ENCODE assay signal across 10 mouse cellular contexts in the genomic region with DNA sequence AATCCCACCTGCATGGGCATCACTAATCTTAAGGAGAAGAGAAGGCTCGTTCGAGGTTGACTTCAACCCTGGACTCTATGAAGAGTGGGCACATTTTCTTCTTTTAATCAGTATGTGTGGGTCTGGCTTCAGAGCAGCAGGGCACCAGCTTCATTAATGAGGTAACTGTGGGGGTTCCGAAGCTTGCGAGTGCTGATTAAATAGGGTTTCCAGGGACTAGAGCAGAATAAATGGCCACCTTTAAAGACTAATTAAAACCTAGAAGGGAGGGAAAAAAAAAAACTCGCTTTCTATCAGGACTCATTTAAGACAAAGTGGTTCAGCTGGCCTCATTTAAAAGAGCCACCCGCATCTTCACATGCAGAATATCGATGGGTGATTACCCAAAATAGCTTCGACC. TPM values are rescaled to one million over a fixed set of nuclear protein-coding genes. Genes with fewer than 3 reads are reported as not detected.
DNase-seq lines count a peak whose midpoint lies in the region; ATAC-seq lines count a peak whose summit lies in the region.
"Had no signal": no experiment of that assay in that cellular context is flagged by ENCODE, and none has a peak within 500 bp of the region (broad histone marks: within the 10 kb centered on the region; RNA-seq: fewer than 3 reads in every experiment).

No protein-coding gene starts in this region.

- H3K36me3 ChIP-seq in heart, embryonic 16.5 days (ENCODE audit: control insufficient read depth, insufficient read depth): peaks cover 15% of the 10 kb centered on the region
- H3K36me3 ChIP-seq in neural tube, embryonic 13.5 days: no peaks in the 10 kb centered on the region
- no peaks in the 10 kb centered on the region for H3K36me3 ChIP-seq in hindbrain, embryonic 15.5 days
- H3K36me3 ChIP-seq: kidney, embryonic 15.5 days had no signal

- H3K27me3 ChIP-seq in heart, embryonic 16.5 days (ENCODE audit: control insufficient read depth, insufficient read depth, low read length): no peaks in the 10 kb centered on the region
- H3K27me3 ChIP-seq in neural tube, embryonic 13.5 days: peaks cover 8% of the 10 kb centered on the region; the same call in 1 of the 2 replicates
- H3K27me3 ChIP-seq in hindbrain, embryonic 15.5 days: no peaks in the 10 kb centered on the region

- no peak overlapping the region for H3K4me3 ChIP-seq in heart, embryonic 16.5 days (ENCODE audit: low read length)
- no peak overlapping the region for H3K4me3 ChIP-seq in neural tube, embryonic 13.5 days
- H3K4me3 ChIP-seq in hindbrain, embryonic 15.5 days: no peak overlapping the region
- H3K4me3 ChIP-seq: kidney, embryonic 15.5 days had no signal

- no peak overlapping the region for H3K4me2 ChIP-seq in heart, embryonic 16.5 days (ENCODE audit: low read depth, low read length)
- no peak overlapping the region for H3K4me2 ChIP-seq in neural tube, embryonic 13.5 days
- no peak overlapping the region for H3K4me2 ChIP-seq in hindbrain, embryonic 15.5 days
- H3K4me2 ChIP-seq: kidney, embryonic 15.5 days had no signal

- DNase-seq in heart, adult 18-20 months: no peak
- no peak for DNase-seq in neural tube, embryonic 10.5 days (ENCODE audit: extremely low spot score, low spot score)
- DNase-seq in adrenal gland, postnatal 25 days: no peak
- DNase-seq in natural killer cell, adult 2 months (ENCODE audit: low spot score in 2 of 2): no peak
- DNase-seq in c-Kit-positive CD71-positive TER-119-positive erythroid progenitor cells, embryonic 14.5 days (ENCODE audit: low spot score): no peak

- 81% methylated on average over 8 of the region's 8 CpGs for WGBS in heart, embryonic 16.5 days
- 47% methylated on average over 8 of the region's 8 CpGs for WGBS in neural tube, embryonic 13.5 days
- WGBS in hindbrain, embryonic 15.5 days: 37% methylated on average over 8 of the region's 8 CpGs

- H3K27ac ChIP-seq in heart, embryonic 16.5 days (ENCODE audit: low read length): peak overlapping the region; percentile 41; the same call in 1 of the 2 replicates
- H3K27ac ChIP-seq in neural tube, embryonic 13.5 days (replicated peaks): peak overlapping the region; percentile 66
- peak overlapping the region; percentile 57 for H3K27ac ChIP-seq in hindbrain, embryonic 15.5 days (replicated peaks)
- H3K27ac ChIP-seq: kidney, embryonic 15.5 days had no signal

- H3K4me1 ChIP-seq in heart, embryonic 16.5 days (ENCODE audit: control insufficient read depth, insufficient read depth, low read length): peaks cover 40% of the 10 kb centered on the region
- peaks cover 36% of the 10 kb centered on the region for H3K4me1 ChIP-seq in neural tube, embryonic 13.5 days (replicated peaks)
- peaks cover 11% of the 10 kb centered on the region for H3K4me1 ChIP-seq in hindbrain, embryonic 15.5 days (replicated peaks)

- ATAC-seq in heart, embryonic 16.5 days (replicated peaks; ENCODE audit: extremely low read depth, insufficient read depth, low FRiP score): no peak
- ATAC-seq in neural tube, embryonic 13.5 days (ENCODE audit: low read depth): 0 out of 2 replicates have a peak, but pooled peaks have one; percentile 9
- ATAC-seq in hindbrain, embryonic 15.5 days (ENCODE audit: low FRiP score, low read depth): no peak; the same call in 1 of the 2 replicates
- ATAC-seq: liver, postnatal 0 days had no signal

- no peaks in the 10 kb centered on the region for H3K9me3 ChIP-seq in heart, embryonic 16.5 days (replicated peaks; ENCODE audit: control insufficient read depth, low read length)
- no peaks in the 10 kb centered on the region for H3K9me3 ChIP-seq in neural tube, embryonic 13.5 days
- H3K9me3 ChIP-seq in hindbrain, embryonic 15.5 days: no peaks in the 10 kb centered on the region
- H3K9me3 ChIP-seq: kidney, embryonic 15.5 days had no signal

- no peak overlapping the region for H3K9ac ChIP-seq in heart, embryonic 16.5 days (ENCODE audit: low read length)
- no peak overlapping the region for H3K9ac ChIP-seq in neural tube, embryonic 13.5 days
- no peak overlapping the region for H3K9ac ChIP-seq in hindbrain, embryonic 15.5 days
- H3K9ac ChIP-seq: kidney, embryonic 15.5 days; liver, postnatal 0 days had no signal

RNA-seq across cellular contexts. Expression of gene Hopx, which starts 25.0 kb away (rescaled TPM):
- 16.7 and 21.9 TPM in 2 replicates for polyA plus RNA-seq in heart, embryonic 16.5 days (2015; fragmentation: Nextera tagmentation; extraction: Ambion mirVana)
- total RNA-seq in heart, adult 18-20 months (2021): 100 to 1,000 TPM; 417 to 443 TPM
- polyA plus RNA-seq in neural tube, embryonic 13.5 days (2015; fragmentation: Nextera tagmentation; extraction: Ambion mirVana): 8.8 and 9.2 TPM in 2 replicates
- 4.7 and 5.6 TPM in 2 replicates for polyA plus RNA-seq in hindbrain, embryonic 15.5 days (2015; fragmentation: Nextera tagmentation; extraction: Ambion mirVana)
- total RNA-seq in adrenal gland, postnatal 25 days (2021): 1.7 and 2.6 TPM in 2 replicates
